Mouse (Mus musculus) E14TG2a.4 (cell line): ENCODE results near the gene Nr1h3.

ENCODE experiments used
- CTCF ChIP-seq: conservative IDR thresholded peaks from 2 replicates; pipeline ENCODE4 v1.5.1; 2014; ENCODE audit warnings: low read length
- POU5F1 ChIP-seq: IDR thresholded peaks from 2 replicates; pipeline ENCODE4 v1.6.1; 2014; ENCODE audit warnings: low read length, borderline replicate concordance

DNA sequence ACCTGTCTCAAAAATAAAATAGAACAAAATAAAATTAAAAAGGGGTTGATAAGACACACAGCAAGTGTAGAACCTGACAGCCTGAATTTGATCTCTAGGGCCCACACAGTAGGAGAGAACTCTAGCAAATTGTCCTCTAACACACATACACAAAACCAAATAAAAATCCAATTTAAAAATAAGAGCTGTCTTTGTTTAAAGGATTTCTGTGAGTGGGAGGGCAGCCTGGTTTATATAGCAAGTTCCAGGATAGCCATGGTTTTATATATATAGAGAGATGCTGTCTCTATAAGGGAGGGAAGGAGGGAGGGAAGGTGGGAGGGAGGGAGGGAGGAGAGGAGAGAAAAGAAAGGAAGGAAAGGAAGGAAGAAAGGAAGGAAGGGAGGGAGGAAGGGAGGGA, 54.5 kb downstream of the Nr1h3 start:
- TF ChIP-seq CTCF (no peak), POU5F1 (no peak)
